In the genomic region with DNA sequence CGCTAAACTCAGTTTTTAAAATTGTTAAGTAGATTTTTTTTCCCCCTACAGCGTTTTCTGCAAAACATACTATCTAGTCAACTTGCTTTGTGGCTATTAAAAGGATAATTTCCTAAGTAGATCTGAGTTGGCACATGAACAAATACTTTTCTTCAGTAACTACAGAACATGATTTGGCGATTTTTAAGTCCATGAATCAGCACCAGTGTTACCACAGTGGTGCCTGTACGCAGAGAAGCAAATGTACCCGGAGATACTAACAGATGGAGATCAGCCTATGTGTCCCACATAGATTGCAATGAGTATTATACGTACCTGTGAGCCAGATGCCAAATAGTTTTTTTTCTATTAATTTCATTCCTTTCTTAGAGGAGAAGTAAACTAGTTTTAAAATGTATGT, we compare ENCODE assay signal across 9 mouse cellular contexts. TPM values are rescaled to one million over a fixed set of nuclear protein-coding genes. Genes with fewer than 3 reads are reported as not detected.
A peak's percentile ranks its signal among the peaks of the same experiment; 100 is the strongest.
DNase-seq lines count a peak whose midpoint lies in the region; ATAC-seq and TF ChIP-seq lines count a peak whose summit lies in the region.
"Had no signal": no experiment of that assay in that cellular context is flagged by ENCODE, and none has a peak within 500 bp of the region (broad histone marks: within the 10 kb centered on the region; RNA-seq: fewer than 3 reads in every experiment).

No protein-coding gene starts in this region.

- peaks cover 30% of the 10 kb centered on the region; the same call in 1 of the 2 replicates for H3K27me3 ChIP-seq in kidney, embryonic 15.5 days
- H3K27me3 ChIP-seq in embryonic facial prominence, embryonic 14.5 days (replicated peaks; ENCODE audit: control insufficient read depth, insufficient read depth, low read length), result peaks cover 84% of the 10 kb centered on the region
- peaks cover 58% of the 10 kb centered on the region for H3K27me3 ChIP-seq in limb, embryonic 14.5 days (ENCODE audit: control insufficient read depth, insufficient read depth, low read length)

- no peaks in the 10 kb centered on the region for H3K36me3 ChIP-seq in kidney, embryonic 15.5 days
- no peaks in the 10 kb centered on the region; the same call in 1 of the 2 replicates for H3K36me3 ChIP-seq in embryonic facial prominence, embryonic 14.5 days (ENCODE audit: control insufficient read depth, insufficient read depth, low read length)
- H3K36me3 ChIP-seq in limb, embryonic 14.5 days (ENCODE audit: control insufficient read depth, insufficient read depth, low read length), result peaks cover 29% of the 10 kb centered on the region

- no peak for ATAC-seq in kidney, embryonic 15.5 days (replicated peaks; ENCODE audit: low FRiP score)
- no peak for ATAC-seq in embryonic facial prominence, embryonic 14.5 days (ENCODE audit: low read depth)
- no peak for ATAC-seq in limb, embryonic 14.5 days (ENCODE audit: low FRiP score, low read depth)

- no peak for TF ChIP-seq POLR2A in limb, embryonic 14.5 days (IDR thresholded peaks at IDR 0.05; ENCODE audit: borderline replicate concordance, extremely low read depth, insufficient read depth, insufficient read length)

- DNase-seq in embryo, embryonic 10.5 days (ENCODE audit: low spot score), result peak; percentile 59
- no peak for DNase-seq in embryo, embryonic 11 days
- DNase-seq in kidney, adult 8-10 months, result no peak
- no peak for DNase-seq in embryonic facial prominence, embryonic 14.5 days (ENCODE audit: low spot score)
- no peak for DNase-seq in limb, embryonic 14.5 days (ENCODE audit: low spot score)
- no peak for DNase-seq in frontal cortex, postnatal 25 days (ENCODE audit: low spot score in 2 of 2)
- no peak for DNase-seq in yolk sac, embryonic 10.5 days (ENCODE audit: low spot score)
- DNase-seq: B cell, adult 2 months had no signal

- peak overlapping the region; percentile 41; the same call in 1 of the 2 replicates for H3K9ac ChIP-seq in kidney, embryonic 15.5 days
- H3K9ac ChIP-seq in embryonic facial prominence, embryonic 14.5 days (ENCODE audit: low read depth, low read length), result peak overlapping the region; percentile 57
- H3K9ac ChIP-seq in limb, embryonic 14.5 days (ENCODE audit: low read depth, low read length, severe bottlenecking), result peak overlapping the region; percentile 94

- peak overlapping the region; percentile 50 for H3K4me2 ChIP-seq in kidney, embryonic 15.5 days
- H3K4me2 ChIP-seq in embryonic facial prominence, embryonic 14.5 days (ENCODE audit: low read depth, low read length), result peak overlapping the region; percentile 41
- peak overlapping the region; percentile 40 for H3K4me2 ChIP-seq in limb, embryonic 14.5 days (replicated peaks; ENCODE audit: low read depth, low read length, severe bottlenecking)

- no peaks in the 10 kb centered on the region for H3K9me3 ChIP-seq in kidney, embryonic 15.5 days (replicated peaks)
- H3K9me3 ChIP-seq in embryonic facial prominence, embryonic 14.5 days (ENCODE audit: control insufficient read depth, low read length), result no peaks in the 10 kb centered on the region
- H3K9me3 ChIP-seq in limb, embryonic 14.5 days (ENCODE audit: control insufficient read depth, low read length), result no peaks in the 10 kb centered on the region

- 11% methylated on average over 6 of the region's 6 CpGs for WGBS in kidney, embryonic 15.5 days
- 12% methylated on average over 6 of the region's 6 CpGs for WGBS in embryonic facial prominence, embryonic 14.5 days
- WGBS in limb, embryonic 14.5 days, result 13% methylated on average over 6 of the region's 6 CpGs

- peak overlapping the region; percentile 46 for H3K4me3 ChIP-seq in kidney, embryonic 15.5 days (replicated peaks)
- peak overlapping the region; percentile 67 for H3K4me3 ChIP-seq in embryonic facial prominence, embryonic 14.5 days (ENCODE audit: low read depth, low read length)
- H3K4me3 ChIP-seq in limb, embryonic 14.5 days (replicated peaks; ENCODE audit: low read length), result peak overlapping the region; percentile 69

- H3K4me1 ChIP-seq in kidney, embryonic 15.5 days, result peaks cover 59% of the 10 kb centered on the region
- H3K4me1 ChIP-seq in embryonic facial prominence, embryonic 14.5 days (ENCODE audit: control insufficient read depth, insufficient read depth, low read length), result no peaks in the 10 kb centered on the region; the same call in 1 of the 2 replicates
- H3K4me1 ChIP-seq in limb, embryonic 14.5 days (ENCODE audit: control insufficient read depth, insufficient read depth, low read length), result no peaks in the 10 kb centered on the region; the same call in 1 of the 2 replicates

- H3K27ac ChIP-seq in kidney, embryonic 15.5 days, result 0 out of 2 replicates have a peak overlapping the region, but pooled peaks have one; percentile 27
- peak overlapping the region; percentile 70 for H3K27ac ChIP-seq in embryonic facial prominence, embryonic 14.5 days (replicated peaks; ENCODE audit: low read depth, low read length)
- peak overlapping the region; percentile 70 for H3K27ac ChIP-seq in limb, embryonic 14.5 days (replicated peaks; ENCODE audit: low read depth, low read length)

RNA-seq across cellular contexts. Expression of a gene that starts 3.3 kb away (rescaled TPM):
- polyA plus RNA-seq in kidney, embryonic 15.5 days (2015; fragmentation: Nextera tagmentation; extraction: Ambion mirVana), result 4.1 and 5.2 TPM in 2 replicates
- 6.7 and 7.3 TPM in 2 replicates for polyA plus RNA-seq in embryonic facial prominence, embryonic 14.5 days (2014; fragmentation: Nextera tagmentation; extraction: Ambion mirVana)
- 15.1 and 23.1 TPM in 2 replicates for polyA plus RNA-seq in limb, embryonic 14.5 days (2012; rRNA removed)
- 8.5 and 10.3 TPM in 2 replicates for polyA plus RNA-seq in limb, embryonic 14.5 days (2014; fragmentation: Nextera tagmentation; extraction: Ambion mirVana)

Comparison
In these comparisons a context has a peak if more than half of its experiments do, and no peak if none do; other contexts are left out.
1. H3K9ac ChIP-seq: peak in every context shown above with its lines; median percentile 94 in limb, embryonic 14.5 days; 57 in embryonic facial prominence, embryonic 14.5 days; 41 in kidney, embryonic 15.5 days.